Mouse (Mus musculus) liver, adult 2 months (tissue): ENCODE results near the gene Nol4l.

Experiments used
- CTCF ChIP-seq: fragments of 200-500 bp; IDR thresholded peaks from 2 replicates; pipeline ENCODE4 v1.5.1; 2011; ENCODE audit warnings: low read depth, low read length, control low read depth
- POLR2A ChIP-seq: fragments of 200-500 bp; IDR thresholded peaks from 2 replicates; pipeline ENCODE4 v1.6.1; 2011; ENCODE audit warnings: low read length, control low read depth; ENCODE audit not compliant: insufficient read depth; ENCODE audit errors: extremely low read depth

DNA sequence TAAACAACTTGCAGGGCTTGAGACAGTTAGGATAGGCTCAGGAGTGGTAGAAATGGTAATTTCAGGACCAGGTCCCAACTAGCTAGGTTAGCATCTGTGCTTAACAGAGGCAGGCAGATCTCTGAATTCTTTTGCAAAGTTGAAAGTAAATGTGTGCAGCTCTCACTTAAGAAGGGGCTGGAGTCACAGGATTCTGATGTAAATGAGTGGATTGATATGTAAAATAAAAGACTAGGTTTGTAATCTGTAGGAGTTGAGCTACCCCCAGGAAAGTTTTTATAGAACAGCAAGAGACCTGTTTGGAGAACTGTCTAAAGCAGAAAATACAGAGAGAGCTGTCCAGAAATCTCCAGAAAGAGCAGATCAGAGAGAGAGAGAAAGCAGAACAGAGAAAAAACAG, 158.9 kb downstream of the Nol4l start:
- TF ChIP-seq CTCF, result no peak
- no peak for TF ChIP-seq POLR2A
